ENCODE assay signal across 33 mouse cellular contexts in genomic region chr16:96233996-96234395, GRCm38 (mm10). TPM values are rescaled to one million over a fixed set of nuclear protein-coding genes. Genes with fewer than 3 reads are reported as not detected.
"Had no signal": no experiment of that assay in that cellular context is flagged by ENCODE, and none has a peak within 500 bp of the region (broad histone marks: within the 10 kb centered on the region; RNA-seq: fewer than 3 reads in every experiment).

No protein-coding gene starts in this region.

- DNase-seq: heart, postnatal 10 days; heart, postnatal 14 days; heart, postnatal 36 days; heart, postnatal 4 days; kidney, adult 11 months; kidney, adult 18-20 months; kidney, adult 2 months; kidney, adult 8-10 months; kidney, adult 9 months; kidney, postnatal 10 days; kidney, postnatal 14 days; kidney, postnatal 25 days; kidney, postnatal 36 days; kidney, postnatal 4 days; layer of hippocampus, adult 9-11 months; layer of hippocampus, postnatal 36 days had no signal

- H3K27me3 ChIP-seq: heart, embryonic 12.5 days; heart, embryonic 13.5 days; heart, embryonic 15.5 days; hindbrain, embryonic 12.5 days; hindbrain, embryonic 13.5 days; hindbrain, embryonic 15.5 days; intestine, embryonic 15.5 days; kidney, embryonic 15.5 days had no signal

- H3K36me3 ChIP-seq: heart, embryonic 12.5 days; heart, embryonic 15.5 days; hindbrain, embryonic 10.5 days; hindbrain, embryonic 12.5 days; hindbrain, embryonic 13.5 days; hindbrain, embryonic 15.5 days; intestine, embryonic 15.5 days; kidney, embryonic 15.5 days had no signal

- H3K4me1 ChIP-seq: intestine, embryonic 15.5 days; kidney, embryonic 15.5 days had no signal

- H3K4me3 ChIP-seq: heart, embryonic 12.5 days; heart, embryonic 13.5 days; heart, embryonic 15.5 days; hindbrain, embryonic 10.5 days; hindbrain, embryonic 12.5 days; hindbrain, embryonic 13.5 days; hindbrain, embryonic 15.5 days; intestine, embryonic 15.5 days; kidney, embryonic 15.5 days; layer of hippocampus, adult 2 months; left cerebral cortex, adult 2 months had no signal

- H3K9me3 ChIP-seq: heart, embryonic 12.5 days; heart, embryonic 13.5 days; heart, embryonic 15.5 days; hindbrain, embryonic 10.5 days; hindbrain, embryonic 12.5 days; hindbrain, embryonic 13.5 days; hindbrain, embryonic 15.5 days; intestine, embryonic 15.5 days; kidney, embryonic 15.5 days had no signal

- H3K27ac ChIP-seq: heart, embryonic 13.5 days; heart, embryonic 15.5 days; hindbrain, embryonic 10.5 days; hindbrain, embryonic 12.5 days; hindbrain, embryonic 13.5 days; hindbrain, embryonic 14.5 days; hindbrain, embryonic 15.5 days; hindbrain, postnatal 0 days; intestine, embryonic 15.5 days; kidney, embryonic 15.5 days; kidney, postnatal 0 days; layer of hippocampus, adult 2 months; left cerebral cortex, adult 2 months had no signal

RNA-seq across cellular contexts. Expression of gene B3galt5, which starts 1.6 kb away (rescaled TPM):
- total RNA-seq: heart, postnatal 10 days; heart, postnatal 36 days; heart, postnatal 4 days had no signal
- polyA plus RNA-seq: heart, embryonic 12.5 days; heart, postnatal 0 days had no signal

RNA-seq across cellular contexts. Expression of gene Sh3bgr, which starts 33.7 kb away (rescaled TPM):
- total RNA-seq: hematopoietic stem cell, adult 5-6 weeks had no signal
- polyA plus RNA-seq: inflammation-experienced regulatory T-cells, adult 6 months had no signal

RNA-seq across cellular contexts. Expression of gene Lca5l, which starts 41.9 kb away (rescaled TPM):
- polyA plus RNA-seq: inflammation-experienced regulatory T-cells, adult 6 months had no signal
